Mouse (Mus musculus) thymus, postnatal 36 days (tissue): ENCODE data around the gene 2610028H24Rik.
A peak's percentile ranks its signal among the peaks of the same experiment; 100 is the strongest.

ENCODE experiments used
- DNase-seq, 2 experiments: peaks; one replicate each; pipeline ENCODE4 v3.0.0; 2022; ENCODE audit warnings: mixed read lengths in 2 of 2

The 2610028H24Rik gene

DNA sequence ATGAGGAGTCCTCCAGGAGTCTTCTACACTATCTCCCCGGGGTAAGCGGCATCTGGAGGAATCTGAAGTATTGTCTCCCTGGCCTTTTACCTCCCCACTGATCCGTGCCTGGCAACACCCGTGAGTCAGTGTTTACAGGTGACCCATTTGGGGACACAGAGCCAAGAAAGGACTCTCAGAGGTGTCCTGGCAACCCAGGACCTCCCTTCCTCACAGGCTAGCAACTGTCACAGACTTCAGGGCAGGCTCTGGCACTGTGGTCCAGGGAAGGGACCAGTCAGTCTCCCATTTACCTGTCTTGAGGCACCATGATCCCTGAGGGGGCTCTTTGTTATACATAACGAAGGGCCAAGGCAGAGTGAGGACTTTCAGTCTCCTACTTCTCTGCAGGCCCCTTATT, at the start of gene 2610028H24Rik:
Gene 2610028H24Rik, plus strand, starts transcription at position 231 of the 400 bp plus-strand sequence.
- DNase-seq, result no peak

DNA sequence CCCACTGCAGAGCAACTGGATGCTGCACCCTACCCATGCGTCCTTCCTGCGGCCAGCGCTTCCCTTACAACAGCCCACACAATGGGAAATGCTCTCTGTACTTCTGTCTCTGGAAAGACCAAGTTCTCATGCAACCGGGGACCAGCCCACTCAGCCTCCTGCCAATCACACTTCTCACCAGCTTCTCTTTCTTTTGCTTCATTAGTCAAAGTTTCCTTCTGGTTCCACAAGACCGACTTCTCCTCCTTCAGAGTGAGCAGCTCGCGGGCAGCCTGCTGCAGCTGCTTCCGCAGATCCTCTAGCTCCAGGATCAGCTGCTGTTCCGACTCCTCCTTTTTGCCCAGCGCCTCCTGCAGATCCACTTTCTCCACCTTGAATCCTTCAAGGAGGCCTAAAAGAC, 40.4 kb upstream of the 2610028H24Rik start:
- DNase-seq, result no peak

DNA sequence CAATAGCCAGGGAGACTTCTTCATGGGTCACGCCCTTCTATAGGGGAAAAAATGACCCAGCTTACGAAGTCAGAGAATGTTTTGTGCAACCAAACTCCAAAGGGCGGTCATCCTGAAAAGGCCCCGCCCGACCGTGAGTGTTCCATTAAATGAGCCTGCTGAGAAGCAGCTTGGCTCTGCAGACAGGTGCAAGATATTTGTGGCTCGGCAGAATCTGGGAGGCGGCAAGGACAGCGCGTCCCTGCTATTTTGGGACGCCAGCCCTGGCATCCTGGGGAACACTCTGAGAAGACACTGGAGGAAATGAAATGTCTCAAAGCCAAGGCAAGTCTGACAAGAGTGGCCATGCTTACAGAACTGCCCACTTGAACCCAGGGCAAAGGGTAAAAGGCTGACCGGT, 32.1 kb upstream of the 2610028H24Rik start:
- no peak for DNase-seq

DNA sequence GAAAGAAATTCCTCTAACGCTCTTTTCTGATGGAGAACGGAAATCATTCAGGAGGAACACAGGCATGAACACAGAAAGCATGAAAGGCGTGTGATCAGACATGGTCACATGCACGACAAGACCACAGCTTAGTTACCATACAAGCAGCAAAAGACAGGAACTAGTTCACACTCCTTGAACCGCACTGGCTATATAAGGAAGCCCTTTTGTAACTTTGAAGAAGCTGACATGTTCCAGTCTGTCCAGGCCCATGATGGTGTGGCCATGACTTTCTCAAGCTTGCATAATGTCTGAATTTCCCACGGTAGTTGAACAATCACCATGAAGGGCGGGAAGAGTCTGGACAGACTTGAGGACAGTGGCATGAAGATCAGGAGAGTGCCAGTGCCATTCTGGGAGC, 23.2 kb upstream of the 2610028H24Rik start:
- DNase-seq, result no peak

DNA sequence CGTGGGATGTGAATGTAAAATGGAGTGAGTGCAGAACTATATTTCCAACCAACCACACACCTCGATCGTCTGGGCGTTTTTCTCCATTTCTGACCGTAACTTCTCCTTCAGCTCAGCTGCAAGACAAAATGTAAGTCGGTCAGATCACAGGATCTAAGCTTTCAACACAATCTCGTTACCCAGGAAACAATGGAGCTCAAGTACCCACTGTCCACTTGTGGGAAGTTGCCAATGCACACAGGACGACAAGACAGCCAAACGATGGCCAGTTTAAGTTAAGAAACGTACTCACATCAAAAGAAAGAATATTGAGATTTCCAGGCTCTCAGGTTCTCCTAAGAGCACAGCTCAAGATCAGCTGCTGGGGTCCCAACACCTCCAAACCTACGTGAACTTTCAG, 15.0 kb upstream of the 2610028H24Rik start:
- no peak for DNase-seq

DNA sequence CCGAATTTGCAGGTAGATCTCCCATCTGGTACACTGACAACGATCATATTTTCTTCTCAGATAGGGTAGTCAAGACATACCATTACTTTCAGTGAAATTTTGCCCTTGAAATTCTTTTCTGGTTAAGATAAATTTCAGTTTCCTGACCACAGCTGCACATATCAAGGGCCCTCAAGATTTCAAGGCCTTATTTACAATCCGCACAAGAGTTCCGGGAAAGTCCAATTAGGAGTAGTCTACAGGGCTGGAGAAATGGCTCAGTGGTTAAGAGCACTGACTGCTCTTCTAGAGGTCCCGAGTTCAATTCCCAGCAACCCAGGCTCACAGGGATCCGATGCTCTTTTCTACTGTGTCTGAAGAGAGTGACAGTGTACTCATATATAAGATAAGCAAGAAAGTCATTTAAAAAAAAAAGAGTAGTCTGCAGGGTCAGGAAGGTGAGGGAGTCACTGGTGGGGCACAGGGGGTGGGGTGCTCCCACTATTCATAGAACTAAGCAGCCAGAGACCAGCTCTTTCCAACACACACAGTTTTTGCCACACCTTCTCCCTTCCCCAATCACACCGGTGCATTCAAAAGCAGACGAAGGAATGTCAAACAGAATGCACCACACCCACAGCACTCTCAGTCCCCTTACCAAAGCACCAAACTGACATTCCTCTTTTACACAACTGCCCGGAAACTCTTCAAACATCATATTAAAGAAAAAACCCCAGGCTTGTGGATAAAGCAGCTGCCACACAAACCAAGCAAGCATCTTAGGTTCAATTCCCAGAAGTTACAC, 9.6 kb upstream of the 2610028H24Rik start:
- DNase-seq, result no peak

DNA sequence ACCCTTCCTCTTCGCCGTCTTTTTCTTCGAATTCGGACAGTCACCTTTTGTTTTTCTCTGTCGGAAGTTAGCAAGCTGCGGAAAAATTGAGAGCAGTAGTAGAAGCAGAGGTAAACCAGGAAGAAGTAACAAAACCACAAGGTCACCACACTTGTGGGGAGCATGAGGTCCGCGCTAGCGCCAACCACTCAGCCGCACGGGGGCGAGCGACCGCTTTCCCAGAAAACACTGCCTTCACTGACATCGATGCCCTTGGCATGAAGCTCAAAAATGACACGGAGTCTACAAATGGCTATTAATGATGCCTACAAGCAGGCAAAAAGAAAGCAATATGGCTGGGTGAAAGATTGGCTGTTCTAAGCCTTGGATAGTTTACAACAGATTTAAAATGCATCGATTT, 8.6 kb upstream of the 2610028H24Rik start, which contains the start of gene AC141477.1:
Gene AC141477.1, minus strand, starts transcription at position 164 of the 400 bp plus-strand sequence.
- no peak for DNase-seq

DNA sequence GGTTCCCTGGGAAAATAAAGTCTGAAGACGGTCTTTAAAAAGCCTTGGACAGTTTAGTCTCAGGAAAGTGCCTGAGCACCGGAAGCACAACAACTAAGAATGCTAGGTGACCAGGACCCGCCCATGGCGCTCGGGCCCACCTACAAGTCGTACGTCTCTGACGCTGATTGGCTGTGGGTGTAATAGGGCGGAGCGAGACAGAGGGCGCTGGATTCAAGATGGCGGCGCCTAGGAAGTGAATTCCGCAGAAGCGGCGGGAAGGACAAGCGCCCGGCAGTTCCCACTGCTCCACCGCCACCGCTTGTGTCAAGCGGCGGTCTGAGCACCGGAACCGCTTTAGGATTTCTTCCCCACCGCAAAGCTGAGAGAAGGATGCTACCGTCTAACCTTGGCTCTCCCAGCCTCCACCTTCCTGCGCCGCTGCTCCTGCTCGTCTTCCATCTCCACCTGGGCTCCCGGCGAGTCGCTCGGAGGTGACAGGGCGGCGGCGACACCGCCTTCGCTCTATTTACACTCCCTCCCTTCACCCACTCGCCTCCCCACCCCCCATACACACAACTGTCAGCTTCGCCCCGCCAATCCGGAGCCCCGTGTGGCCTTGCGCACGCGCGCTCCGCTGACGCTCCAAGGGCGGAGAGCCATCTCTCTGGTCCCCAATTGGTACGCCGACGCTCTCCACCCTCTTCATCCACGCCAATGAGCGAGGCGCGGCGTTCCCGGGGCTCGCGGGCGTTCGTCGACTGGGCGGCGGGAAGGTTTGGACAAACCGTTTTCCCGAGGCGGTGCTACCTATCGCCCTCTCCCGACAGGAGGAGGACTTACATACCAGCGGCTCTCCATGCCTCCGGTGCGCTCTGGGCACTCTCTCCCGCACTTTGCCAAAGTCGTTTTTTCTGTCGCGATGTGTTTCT, 6.4 kb upstream of the 2610028H24Rik start, which contains the start of gene Pcnt:
Gene Pcnt, minus strand, starts transcription at position 609 of the 911 bp plus-strand sequence.
- peak; percentile 97 for DNase-seq

DNA sequence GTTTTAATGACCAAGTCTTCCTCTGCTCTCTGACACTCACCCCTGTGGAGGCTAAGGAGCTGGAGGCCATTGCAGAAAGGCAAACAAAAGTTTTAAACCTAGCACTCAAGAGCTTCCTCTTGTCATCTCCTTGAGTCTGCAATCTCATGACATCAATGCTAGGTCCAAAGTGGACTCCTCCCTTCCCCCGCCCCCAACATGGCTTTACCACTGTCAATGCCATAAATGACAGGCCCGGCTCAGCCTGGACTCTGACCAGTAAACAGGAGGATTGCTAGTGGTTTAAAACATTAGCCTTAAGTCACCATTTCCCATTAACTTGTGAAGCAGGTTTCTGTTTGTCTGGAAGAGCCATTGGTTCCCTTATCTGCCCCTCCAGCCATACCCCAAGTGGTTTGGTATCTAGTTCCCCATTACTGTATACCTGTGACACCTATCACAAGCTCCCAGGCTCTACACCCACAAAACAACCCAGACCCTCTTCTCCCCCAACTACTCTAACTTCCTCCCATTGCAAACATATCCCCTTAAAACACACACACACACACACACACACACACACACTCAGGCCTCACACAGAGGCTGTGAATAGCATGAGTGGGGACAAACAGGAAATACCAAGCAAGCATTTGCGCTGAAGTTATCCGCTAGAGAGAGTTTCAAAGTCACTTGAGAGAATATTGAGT, 2.7 kb upstream of the 2610028H24Rik start:
- no peak for DNase-seq

DNA sequence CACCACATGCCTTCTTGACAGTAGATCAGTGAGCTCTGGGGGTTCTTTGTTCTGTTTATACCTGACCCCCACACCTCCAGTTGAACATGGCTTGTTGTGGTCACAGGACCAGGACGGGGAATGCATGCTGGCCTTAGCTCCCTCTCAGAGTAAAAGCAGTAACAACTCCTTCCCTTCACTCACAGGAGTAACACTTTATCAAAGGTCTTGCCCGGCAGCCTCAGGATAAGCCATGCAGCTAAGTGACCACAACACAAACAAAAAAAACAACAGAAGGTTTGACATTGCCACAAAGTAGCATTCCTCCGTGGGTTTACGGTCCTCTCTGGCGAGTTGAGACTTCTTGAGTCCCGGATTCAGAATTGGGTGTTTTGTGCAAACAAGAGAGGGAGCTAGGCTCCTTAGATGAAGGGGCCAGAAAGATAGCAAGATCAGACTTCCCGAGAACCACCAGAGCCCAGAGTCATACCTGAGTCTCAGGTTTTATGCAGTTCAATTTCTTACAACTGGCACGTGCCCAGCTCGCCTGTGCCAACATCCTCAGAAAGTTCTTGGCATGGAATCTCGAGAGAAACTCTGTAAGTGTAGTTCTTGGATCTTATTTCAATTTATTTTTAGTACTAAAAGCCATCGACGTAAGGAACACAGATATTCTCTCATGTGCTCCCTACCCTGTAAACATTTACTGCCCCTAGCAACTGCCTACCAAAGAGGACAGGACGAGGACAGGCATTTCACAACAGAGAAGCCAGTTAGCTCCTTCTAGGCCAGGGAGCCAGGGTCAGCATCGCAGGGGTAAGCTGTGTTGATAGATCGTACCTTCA, 1.3 kb upstream of the 2610028H24Rik start:
- DNase-seq, result no peak

DNA sequence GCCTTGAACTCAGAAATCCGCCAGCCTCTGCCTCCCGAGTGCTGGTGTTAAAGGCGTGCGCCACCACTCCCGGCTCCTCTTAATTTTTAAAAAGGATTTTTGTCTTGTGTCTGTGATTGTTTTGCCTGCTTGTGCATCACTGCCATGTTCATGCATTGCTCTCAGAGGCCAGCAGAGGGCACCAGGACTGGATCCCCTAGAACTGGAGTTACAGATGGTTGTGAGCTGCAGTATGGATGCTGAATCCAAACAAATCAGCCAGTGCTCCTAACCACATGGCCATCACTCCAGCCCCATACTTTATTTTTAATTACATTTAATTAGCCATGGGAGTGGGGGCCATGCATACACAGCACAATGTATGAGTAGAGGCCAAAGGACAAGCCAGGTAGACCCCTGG, 6.4 kb downstream of the 2610028H24Rik start:
- DNase-seq, result peak; percentile 34 to 42

DNA sequence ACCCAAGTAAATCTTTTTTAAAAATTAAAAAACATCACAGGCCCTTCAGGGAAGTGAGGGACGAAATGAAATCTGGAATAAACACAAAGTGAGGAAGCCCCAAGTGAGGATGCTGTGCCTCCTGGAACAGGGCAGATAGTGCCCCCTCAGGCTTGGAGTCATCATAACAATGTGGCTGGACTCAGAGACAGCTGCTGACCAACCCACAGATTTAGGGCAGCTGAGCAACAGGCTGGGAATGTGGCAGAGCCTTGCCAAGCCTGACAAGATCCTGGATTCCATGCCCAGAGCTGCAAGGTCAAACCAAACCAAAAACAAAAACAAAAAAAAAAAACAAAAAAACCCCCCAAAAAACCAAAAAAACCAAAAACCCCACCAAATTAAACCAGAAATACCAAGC, 12.4 kb downstream of the 2610028H24Rik start:
- no peak for DNase-seq

DNA sequence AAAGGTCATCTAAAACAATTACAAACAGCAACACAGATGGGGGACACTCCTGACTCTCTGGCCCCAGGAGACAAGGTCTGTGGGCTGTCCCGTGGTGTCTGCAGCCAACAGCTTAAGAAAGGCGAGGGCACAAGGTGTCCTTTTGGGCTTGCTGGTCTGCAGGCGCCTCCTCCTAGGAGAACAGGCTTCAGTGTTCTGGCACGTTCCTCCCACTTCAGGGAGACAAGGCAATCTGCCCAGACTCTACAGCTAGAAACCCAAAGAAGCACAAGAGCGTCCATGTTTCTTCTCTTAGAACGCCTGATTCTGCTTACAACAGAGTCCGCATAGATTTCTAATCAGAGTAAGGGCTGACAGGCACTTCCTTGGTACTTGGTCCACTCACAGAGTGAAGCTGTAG, 13.4 kb downstream of the 2610028H24Rik start:
- DNase-seq, result no peak

DNA sequence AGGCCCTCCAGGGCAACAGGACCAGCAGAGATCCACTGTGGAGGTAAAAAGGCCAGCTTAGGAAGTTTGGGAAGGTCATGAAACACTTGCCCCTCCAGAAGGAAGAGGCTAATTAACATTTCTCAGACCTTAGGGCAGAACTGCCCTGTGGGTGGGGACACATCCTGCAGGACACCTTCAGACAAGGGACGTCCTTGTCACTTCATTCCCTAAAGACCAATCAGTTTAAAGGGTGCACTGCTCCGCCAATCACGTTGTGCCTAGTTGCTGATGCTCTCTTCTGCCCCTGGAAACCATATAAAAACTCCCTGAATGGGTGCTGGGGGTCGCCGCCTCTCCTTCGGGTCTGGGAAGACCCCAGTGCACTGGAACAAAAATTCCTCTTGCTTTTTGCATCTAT, 13.8 kb downstream of the 2610028H24Rik start:
- DNase-seq, result no peak

DNA sequence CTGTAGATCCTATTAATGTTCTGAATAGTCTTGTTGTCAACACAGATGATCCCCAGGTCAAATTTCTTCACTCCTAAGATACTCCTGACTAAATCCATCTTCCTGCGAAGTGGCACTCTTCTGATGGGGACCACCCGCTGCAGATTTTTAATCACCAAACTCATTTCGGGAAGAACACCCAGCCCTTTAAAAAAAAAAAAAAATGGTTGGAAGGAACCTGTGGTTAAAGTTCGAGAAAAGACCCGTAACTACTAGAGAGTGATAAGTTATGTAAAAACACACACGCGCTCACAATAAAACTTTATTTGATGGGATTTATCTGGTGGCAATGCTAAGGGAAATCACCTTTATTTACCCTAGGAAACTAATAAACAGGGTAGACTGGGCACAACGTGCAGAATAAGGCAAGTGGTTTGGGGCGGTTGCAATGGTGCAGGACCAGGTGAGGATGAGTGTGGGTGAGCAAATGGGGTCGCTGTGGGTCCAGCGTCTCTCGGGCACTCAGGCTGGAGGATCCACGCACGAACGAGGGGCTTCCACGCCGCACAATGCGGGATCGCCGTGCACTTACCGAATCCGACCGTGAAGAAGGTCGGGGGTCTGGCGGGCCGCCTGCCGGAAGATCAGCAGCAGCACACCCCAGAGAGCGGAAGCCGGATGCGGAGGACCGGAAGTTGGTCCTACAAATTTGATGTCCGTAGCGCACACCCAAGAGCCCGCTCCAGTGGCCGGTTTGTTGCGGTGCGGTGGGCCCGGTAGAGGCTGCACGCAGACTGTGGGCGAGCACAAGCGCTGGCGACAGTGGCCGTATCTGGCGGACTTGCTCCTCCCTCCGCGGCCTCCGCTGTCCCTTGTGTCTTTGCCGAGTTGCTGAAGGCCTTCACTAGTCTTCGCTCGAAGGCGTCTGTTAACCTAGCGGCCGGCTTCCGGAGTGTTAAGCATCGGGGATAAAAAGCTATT, 19.6 kb downstream of the 2610028H24Rik start, which contains the start of the genes Mcm3ap and Ybey:
Gene Mcm3ap, plus strand, starts transcription at position 725 of the 960 bp plus-strand sequence.
Gene Ybey, minus strand, starts transcription at position 912 of the 960 bp plus-strand sequence.
- DNase-seq, result peak; percentile 83 to 85

DNA sequence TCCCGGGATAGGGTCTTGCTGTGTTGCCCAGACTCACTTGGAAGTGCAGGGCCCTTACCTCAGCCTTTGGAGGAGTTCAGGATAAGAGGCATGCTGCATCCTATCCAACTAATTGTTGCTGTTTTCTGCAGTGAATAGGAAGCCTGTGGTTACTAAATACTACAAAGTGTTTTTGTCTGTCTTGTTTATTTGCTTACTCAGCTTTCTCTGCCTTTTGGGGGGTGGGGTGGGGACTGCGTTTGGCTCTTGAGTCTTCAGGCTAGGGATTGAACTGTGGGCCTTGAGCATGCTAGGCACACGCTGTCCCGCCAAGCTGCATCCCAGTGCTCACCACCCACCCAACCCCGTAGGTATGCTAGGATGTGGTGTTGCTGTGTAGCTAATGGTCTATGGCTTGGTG, 24.9 kb downstream of the 2610028H24Rik start:
- no peak for DNase-seq

DNA sequence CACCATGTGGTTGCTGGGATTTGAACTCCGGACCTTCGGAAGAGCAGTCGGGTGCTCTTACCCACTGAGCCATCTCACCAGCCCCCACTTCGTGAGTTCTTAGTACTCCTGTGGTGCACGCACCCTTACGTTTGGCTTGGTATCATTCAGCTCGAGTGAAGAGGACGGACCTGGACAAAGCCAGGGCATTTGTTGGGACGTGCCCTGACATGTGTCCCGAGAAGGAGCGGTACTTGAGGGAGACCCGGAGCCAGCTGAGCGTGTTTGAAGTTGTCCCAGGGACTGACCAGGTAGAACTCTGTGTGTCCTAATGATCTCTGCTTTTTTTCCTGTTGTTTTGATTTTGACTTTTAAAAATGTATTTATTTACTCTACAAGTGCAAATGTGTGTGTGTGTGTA, 32.0 kb downstream of the 2610028H24Rik start:
- no peak for DNase-seq

DNA sequence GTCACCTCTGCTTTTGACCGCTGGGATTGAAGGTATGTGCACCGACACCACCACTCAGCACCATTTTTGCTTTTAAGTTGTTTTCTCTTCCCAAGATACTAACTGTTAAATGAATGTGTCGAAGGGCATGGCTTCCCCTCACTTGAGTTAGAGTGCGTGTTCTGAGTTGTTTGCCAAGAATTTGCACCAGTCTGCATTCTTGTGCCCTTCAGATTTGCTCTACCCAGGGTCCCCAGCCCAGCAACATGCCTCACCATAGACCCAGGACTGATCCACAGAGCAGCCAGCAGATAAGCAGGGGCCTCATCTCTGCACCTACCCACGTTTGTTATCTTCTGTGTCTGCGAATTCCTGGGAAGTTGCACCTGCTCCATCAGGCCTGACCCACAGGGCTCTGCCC, 32.6 kb downstream of the 2610028H24Rik start:
- no peak for DNase-seq

DNA sequence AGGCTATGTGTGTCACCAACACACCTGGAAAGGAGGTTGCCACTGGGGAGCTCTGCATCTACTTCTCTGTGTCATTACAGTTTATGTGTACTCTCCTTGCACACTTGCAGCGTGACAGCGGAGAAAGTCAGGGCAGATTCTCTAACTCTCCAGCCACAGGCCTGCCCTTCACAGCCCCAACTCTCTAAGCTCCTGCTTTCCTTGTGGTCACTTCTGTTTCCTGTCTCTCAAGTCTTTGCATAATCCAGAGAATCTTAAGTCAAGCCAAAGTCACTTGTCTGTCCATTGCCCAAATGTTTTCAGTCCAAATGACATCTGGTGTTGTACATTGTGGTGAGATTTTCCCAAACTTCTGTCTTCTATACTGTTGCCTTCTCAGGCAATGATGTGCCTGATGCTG, 37.4 kb downstream of the 2610028H24Rik start:
- no peak for DNase-seq

DNA sequence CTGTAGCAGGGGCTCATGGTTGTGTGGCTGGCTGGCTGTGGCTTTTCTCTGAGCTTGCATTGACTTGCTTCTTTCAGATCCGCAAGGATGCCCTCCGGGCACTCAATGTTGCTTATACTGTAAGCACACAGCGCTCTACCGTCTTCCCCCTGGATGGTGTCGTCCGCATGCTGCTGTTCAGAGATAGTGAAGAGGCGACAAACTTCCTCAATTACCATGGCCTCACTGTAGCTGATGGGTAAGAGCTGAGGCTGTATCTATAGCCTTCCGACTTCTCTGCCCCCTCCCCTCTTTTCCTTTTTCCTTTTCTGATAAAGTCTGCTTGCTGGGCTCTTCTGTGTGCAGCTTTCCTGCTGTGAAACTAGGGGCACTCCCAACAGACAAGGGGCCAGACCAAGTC, 39.4 kb downstream of the 2610028H24Rik start:
- no peak for DNase-seq

DNA sequence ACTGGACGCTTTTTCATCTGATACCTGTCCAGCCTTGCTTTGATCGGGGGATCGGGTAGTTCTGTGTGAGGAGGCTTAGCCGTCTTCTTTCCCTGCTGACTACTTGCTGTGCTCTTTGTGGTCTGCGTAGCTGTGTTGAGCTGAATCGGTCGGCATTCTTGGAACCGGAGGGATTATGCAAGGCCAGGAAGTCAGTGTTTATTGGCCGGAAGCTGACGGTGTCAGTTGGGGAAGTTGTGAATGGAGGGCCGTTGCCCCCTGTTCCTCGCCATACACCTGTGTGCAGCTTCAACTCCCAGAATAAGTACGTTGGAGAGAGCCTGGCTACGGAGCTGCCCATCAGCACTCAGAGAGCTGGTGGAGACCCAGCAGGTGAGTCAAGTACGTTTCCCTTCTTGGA, 40.3 kb downstream of the 2610028H24Rik start:
- no peak for DNase-seq
